Mouse (Mus musculus) layer of hippocampus, adult 2 months (tissue): ENCODE results near the gene Gm49388. TPM values are rescaled to one million over a fixed set of nuclear protein-coding genes. Genes with fewer than 3 reads are reported as not detected.

ENCODE experiments used
- DNase-seq, 2 experiments: peaks; one replicate each; pipeline ENCODE4 v3.0.0; 2022; ENCODE audit warnings: low spot score in 2 of 2
- H3K27ac ChIP-seq: fragments of 200-600 bp; 2 replicates; pipeline ENCODE4 v1.8.1; 2022
- H3K4me3 ChIP-seq: fragments of 200-600 bp; 2 replicates; pipeline ENCODE4 v1.8.1; 2022; ENCODE audit warnings: mild to moderate bottlenecking
- CTCF ChIP-seq: fragments of 200-600 bp; conservative IDR thresholded peaks from 2 replicates; pipeline ENCODE4 v1.8.1; 2022; ENCODE audit warnings: antibody characterized with exemption, mild to moderate bottlenecking, moderate library complexity
- total RNA-seq, 2 experiments: library from RNA; stranded (reverse); gene quantifications; 2 replicates each; pipeline ENCODE4 v1.2.3; 2021

Gene Gm49388
- total RNA-seq, 2 experiments from 2014 or later, result 1.4 to 3.3 TPM

- peak overlapping the region; percentile 96 for H3K4me3 ChIP-seq
- no peak for TF ChIP-seq CTCF
- peak overlapping the region; percentile 98 for H3K27ac ChIP-seq
- DNase-seq, result peak; percentile 94 to 97
Measured at GRCm38 (mm10) chr7:127841340-127842000, 56.1 kb downstream of the Gm49388 start.

GRCm38 (mm10) chr7:127842001-127842718 is 56.8 kb downstream of the Gm49388 start:
- Histone ChIP-seq H3K27ac (peak overlapping the region; percentile 98), H3K4me3 (peak overlapping the region; percentile 96)
- TF ChIP-seq CTCF, result no peak
- peak; percentile 69 to 76 for DNase-seq

- no peak for DNase-seq
- Histone ChIP-seq H3K27ac (no peak overlapping the region), H3K4me3 (no peak overlapping the region)
- no peak for TF ChIP-seq CTCF
Measured at GRCm38 (mm10) chr7:127849973-127850875, 64.8 kb downstream of the Gm49388 start.

- no peak for TF ChIP-seq CTCF
- DNase-seq, result no peak
Measured at GRCm38 (mm10) chr7:127850906-127851305, 65.5 kb downstream of the Gm49388 start.

More at GRCm38 (mm10) chr7:127850906-127851305, 65.5 kb downstream of the Gm49388 start:
- no peak overlapping the region for H3K27ac ChIP-seq
- H3K4me3 ChIP-seq, result no peak overlapping the region

Other genes starting within 250 kb of the Gm49388 start
- not detected for gene Tmem265, start 224.2 kb upstream of the Gm49388 start, total RNA-seq
- gene Phkg2, start 212.3 kb upstream of the Gm49388 start, total RNA-seq, result 10 to 100 TPM; 80.4 to 84.2 TPM
- gene Ccdc189, start 197.0 kb upstream of the Gm49388 start, total RNA-seq, result 10 to 100 TPM; 11.5 to 12.9 TPM
- gene Rnf40, start 196.8 kb upstream of the Gm49388 start, total RNA-seq, result 10 to 100 TPM; 69.5 to 72.8 TPM
- 10 to 100 TPM; 21.8 to 22.5 TPM for gene Zfp629, start 169.8 kb upstream of the Gm49388 start, total RNA-seq
- 10 to 100 TPM; 20.1 to 26.6 TPM for gene Bcl7c, start 76.7 kb upstream of the Gm49388 start, total RNA-seq
- 1 to 10 TPM; 1.9 to 3.1 TPM for gene Ctf1, start 72.9 kb upstream of the Gm49388 start, total RNA-seq
- not detected for gene Ctf2, start 53.4 kb upstream of the Gm49388 start, total RNA-seq
- 10 to 100 TPM; 53.8 to 59.7 TPM for gene Fbxl19, start 41.1 kb upstream of the Gm49388 start, total RNA-seq
- 10 to 100 TPM; 30.1 to 31.5 TPM for gene Orai3, start 15.8 kb upstream of the Gm49388 start, total RNA-seq
- 10 to 100 TPM; 44.5 to 49.4 TPM for gene Setd1a, start 8.9 kb upstream of the Gm49388 start, total RNA-seq
- gene Hsd3b7, start 15.0 kb downstream of the Gm49388 start, total RNA-seq, result 1 to 10 TPM; 7.0 to 8.8 TPM
- 10 to 100 TPM; 60.2 to 64.6 TPM for gene Stx4a, start 38.7 kb downstream of the Gm49388 start, total RNA-seq
- gene Stx1b, start 38.9 kb downstream of the Gm49388 start, total RNA-seq, result 100 to 1,000 TPM; 336 to 351 TPM
- 10 to 100 TPM; 33.3 to 35.8 TPM for gene Zfp646, start 90.6 kb downstream of the Gm49388 start, total RNA-seq
- gene Zfp668, start 91.2 kb downstream of the Gm49388 start, total RNA-seq, result 10 to 100 TPM; 24.3 to 25.7 TPM
- gene Prss53, start 105.4 kb downstream of the Gm49388 start, total RNA-seq, result 1 to 10 TPM; 2.8 to 3.1 TPM
- not detected for gene Gm21974, start 109.8 kb downstream of the Gm49388 start, total RNA-seq
- 10 to 100 TPM; 26.3 to 26.6 TPM for gene Vkorc1, start 110.0 kb downstream of the Gm49388 start, total RNA-seq
- 10 to 100 TPM; 36.9 to 41.7 TPM for gene Bckdk, start 118.5 kb downstream of the Gm49388 start, total RNA-seq
- gene Kat8, start 126.9 kb downstream of the Gm49388 start, total RNA-seq, result 10 to 100 TPM; 31.7 to 34.3 TPM
- gene Prss8, start 144.5 kb downstream of the Gm49388 start, total RNA-seq, result under 1 TPM; 0.20 to 0.66 TPM
- gene Prss36, start 161.1 kb downstream of the Gm49388 start, total RNA-seq, result 10 to 100 TPM in 1 of 2 experiments, 1 to 10 TPM in 1; 9.7 to 10.6 TPM
- gene Fus, start 181.8 kb downstream of the Gm49388 start, total RNA-seq, result 100 to 1,000 TPM; 345 to 392 TPM
- gene Pycard, start 208.3 kb downstream of the Gm49388 start, total RNA-seq, result 1 to 10 TPM; 1.9 to 3.0 TPM
- gene Trim72, start 218.3 kb downstream of the Gm49388 start, total RNA-seq, result 1 to 10 TPM in 1 of 2 experiments, under 1 TPM in 1; 0.77 to 1.0 TPM